Mouse (Mus musculus) lung, postnatal 0 days (tissue): Measurements from ENCODE around the gene C1rl.

Experiments
- CTCF ChIP-seq: IDR thresholded peaks from 2 replicates; pipeline ENCODE4 v1.5.1; 2016; ENCODE audit warnings: antibody characterized with exemption, mild to moderate bottlenecking
- EP300 ChIP-seq: IDR thresholded peaks from 2 replicates; pipeline ENCODE4 v1.6.1; 2016; ENCODE audit warnings: antibody characterized with exemption, mild to moderate bottlenecking, control low read depth

GRCm38 (mm10) chr6:124506991-124507390 is 14.1 kb downstream of the C1rl start:
- TF ChIP-seq CTCF (no peak), EP300 (no peak)
